Mouse (Mus musculus) thymus, postnatal 36 days (tissue): ENCODE data around the gene Phgr1.
A peak's percentile ranks its signal among the peaks of the same experiment; 100 is the strongest.

Experiments
- DNase-seq, 2 experiments: peaks; one replicate each; pipeline ENCODE4 v3.0.0; 2022; ENCODE audit warnings: mixed read lengths in 2 of 2

Gene Phgr1

GRCm38 (mm10) chr2:118751896-118752791 is 20.4 kb upstream of the Phgr1 start:
- peak in 1 of 2 experiments; percentile 3 for DNase-seq

GRCm38 (mm10) chr2:118752792-118753108 is 19.8 kb upstream of the Phgr1 start:
- no peak for DNase-seq

- DNase-seq = peak in 1 of 2 experiments; percentile 0
These were observed 18.4 kb upstream of the Phgr1 start for GRCm38 (mm10) chr2:118754143-118754542.

GRCm38 (mm10) chr2:118755407-118755806 is 17.2 kb upstream of the Phgr1 start:
- DNase-seq = peak in 1 of 2 experiments; percentile 2

- DNase-seq = peak in 1 of 2 experiments; percentile 2
These were observed 16.5 kb upstream of the Phgr1 start for GRCm38 (mm10) chr2:118756103-118756502.

GRCm38 (mm10) chr2:118759828-118760227 is 12.7 kb upstream of the Phgr1 start:
- peak; percentile 79 to 85 for DNase-seq

GRCm38 (mm10) chr2:118760311-118761025 is 12.1 kb upstream of the Phgr1 start:
- DNase-seq = no peak

GRCm38 (mm10) chr2:118761358-118761757 is 11.2 kb upstream of the Phgr1 start:
- DNase-seq = no peak

GRCm38 (mm10) chr2:118761906-118762783 is 10.4 kb upstream of the Phgr1 start, which contains the start of gene Ccdc9b:
Ccdc9b (minus strand) TSS chr2:118762661.
- DNase-seq = peak; percentile 58 to 69

- no peak for DNase-seq
These were observed 9.8 kb upstream of the Phgr1 start for GRCm38 (mm10) chr2:118762784-118763148.

- DNase-seq = no peak
These were observed 9.1 kb upstream of the Phgr1 start for GRCm38 (mm10) chr2:118763469-118763868.

- peak in 1 of 2 experiments; percentile 34 for DNase-seq
These were observed 8.3 kb upstream of the Phgr1 start for GRCm38 (mm10) chr2:118764094-118764831.

GRCm38 (mm10) chr2:118764875-118765274 is 7.7 kb upstream of the Phgr1 start:
- DNase-seq = no peak

- DNase-seq = no peak
These were observed 6.2 kb upstream of the Phgr1 start for GRCm38 (mm10) chr2:118766041-118767033.

GRCm38 (mm10) chr2:118774536-118774935 is 2.0 kb downstream of the Phgr1 start:
- DNase-seq = no peak

- DNase-seq = no peak
These were observed 2.8 kb downstream of the Phgr1 start for GRCm38 (mm10) chr2:118775396-118775795.

- no peak for DNase-seq
These were observed 3.3 kb downstream of the Phgr1 start for GRCm38 (mm10) chr2:118775846-118776245.

- no peak for DNase-seq
These were observed 3.7 kb downstream of the Phgr1 start for GRCm38 (mm10) chr2:118776295-118776694.

GRCm38 (mm10) chr2:118778418-118778817 is 5.8 kb downstream of the Phgr1 start:
- no peak for DNase-seq

GRCm38 (mm10) chr2:118779065-118779464 is 6.5 kb downstream of the Phgr1 start:
- DNase-seq = no peak
